Mouse (Mus musculus) liver, postnatal 0 days (tissue): Measurements from ENCODE around the gene Fam83c.

Source experiments
- CTCF ChIP-seq: sonication (generic); IDR thresholded peaks from 2 replicates; pipeline ENCODE4 v1.5.1; 2016; ENCODE audit warnings: antibody characterized with exemption, low read depth
- EP300 ChIP-seq: IDR thresholded peaks from 2 replicates; pipeline ENCODE4 v1.6.1; 2016; ENCODE audit warnings: antibody characterized with exemption, low read depth, mild to moderate bottlenecking

DNA sequence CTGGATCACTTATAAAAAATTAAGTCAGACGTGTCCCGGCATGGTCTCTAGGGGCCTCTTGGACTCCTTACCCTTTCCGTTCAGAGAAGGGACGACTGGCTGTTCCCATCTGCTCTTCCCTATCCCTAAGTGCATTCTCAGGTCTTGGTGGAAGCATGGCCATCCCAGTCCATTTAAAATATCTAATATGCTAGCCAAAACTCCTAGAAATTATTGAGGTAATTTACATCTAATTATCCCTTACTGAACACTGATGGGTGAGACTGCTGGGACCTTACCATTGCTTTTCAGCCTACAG is 57.0 kb downstream of the Fam83c start:
- TF ChIP-seq EP300 (no peak), CTCF (no peak)
